Mouse (Mus musculus) ZHBTc4 (cell line): ENCODE data around the gene Sptb.

ENCODE experiments used
- DNase-seq: peaks from one replicate; pipeline ENCODE4 v3.0.0-alpha.2; 2011; ENCODE audit warnings: low read depth, low spot score

Gene Sptb

GRCm38 (mm10) chr12:76545786-76546370 lies 164.5 kb downstream of the Sptb start:
- DNase-seq = no peak

DNA sequence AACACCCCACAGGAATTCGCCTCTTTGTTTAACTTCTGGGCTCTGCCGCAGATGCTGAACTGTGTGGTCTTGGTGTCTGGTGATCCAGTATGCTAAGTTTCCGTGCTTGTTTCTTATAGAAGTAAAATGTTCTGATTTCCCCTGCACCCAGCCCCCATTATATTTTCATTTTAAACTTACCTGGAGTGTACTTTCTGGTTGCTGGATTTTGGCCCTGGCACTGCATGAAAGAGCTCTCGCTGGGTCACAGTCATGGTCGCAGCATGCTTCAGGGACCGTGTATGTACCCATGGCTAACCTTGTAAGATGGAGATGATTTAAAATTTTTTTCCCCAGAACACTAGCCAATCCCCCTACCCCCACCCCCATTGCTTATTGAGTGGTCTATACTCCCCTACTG lies 168.5 kb downstream of the Sptb start:
- DNase-seq = no peak

DNA sequence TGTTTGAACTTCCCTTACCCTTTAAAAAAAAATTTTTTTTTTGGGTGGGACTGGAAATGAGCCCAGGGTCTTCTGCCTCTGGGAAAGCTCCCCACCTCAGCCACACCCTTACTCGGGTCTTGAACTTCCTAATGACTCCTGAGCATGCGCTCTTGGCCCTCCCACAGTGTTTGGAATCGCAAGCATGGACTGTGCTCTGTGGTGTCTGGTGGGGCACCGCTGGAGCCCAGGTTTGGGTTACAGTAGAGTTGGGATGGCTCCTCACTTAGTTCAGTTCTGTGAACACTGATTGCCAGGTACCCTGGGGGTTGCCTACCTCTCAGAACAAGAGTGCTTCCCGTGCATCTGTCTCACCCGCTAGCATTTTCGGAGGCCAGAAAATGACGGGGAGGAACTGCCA lies 168.9 kb downstream of the Sptb start:
- DNase-seq = peak; percentile 65

DNA sequence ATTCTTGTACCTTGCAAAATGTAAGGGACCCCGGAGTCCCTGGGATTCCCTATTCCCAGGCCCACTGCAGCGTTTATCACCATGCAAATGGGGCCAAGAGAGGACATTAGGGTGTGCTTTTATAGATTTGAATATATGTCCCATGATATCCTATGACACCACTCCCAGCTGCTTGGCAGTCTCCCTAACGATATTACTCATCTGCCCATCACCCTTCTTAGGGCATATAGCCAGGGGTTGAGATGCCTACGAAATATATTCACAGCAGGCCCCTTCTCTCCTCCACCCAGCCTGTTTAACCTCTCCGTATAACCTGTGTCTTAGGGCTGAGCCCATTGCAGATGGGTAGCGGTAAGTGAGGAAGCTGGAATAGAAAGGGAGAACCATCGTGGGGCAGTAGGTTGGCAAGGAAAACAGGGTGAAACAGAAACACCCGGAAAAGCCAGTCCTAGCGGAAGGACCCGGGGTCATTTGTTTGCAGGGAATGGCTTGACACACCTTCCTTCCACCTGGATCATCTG lies 169.6 kb downstream of the Sptb start:
- no peak for DNase-seq

GRCm38 (mm10) chr12:76540169-76540568 lies 170.2 kb downstream of the Sptb start:
- no peak for DNase-seq

- DNase-seq = no peak
Measured at GRCm38 (mm10) chr12:76537434-76537833, 172.9 kb downstream of the Sptb start.

DNA sequence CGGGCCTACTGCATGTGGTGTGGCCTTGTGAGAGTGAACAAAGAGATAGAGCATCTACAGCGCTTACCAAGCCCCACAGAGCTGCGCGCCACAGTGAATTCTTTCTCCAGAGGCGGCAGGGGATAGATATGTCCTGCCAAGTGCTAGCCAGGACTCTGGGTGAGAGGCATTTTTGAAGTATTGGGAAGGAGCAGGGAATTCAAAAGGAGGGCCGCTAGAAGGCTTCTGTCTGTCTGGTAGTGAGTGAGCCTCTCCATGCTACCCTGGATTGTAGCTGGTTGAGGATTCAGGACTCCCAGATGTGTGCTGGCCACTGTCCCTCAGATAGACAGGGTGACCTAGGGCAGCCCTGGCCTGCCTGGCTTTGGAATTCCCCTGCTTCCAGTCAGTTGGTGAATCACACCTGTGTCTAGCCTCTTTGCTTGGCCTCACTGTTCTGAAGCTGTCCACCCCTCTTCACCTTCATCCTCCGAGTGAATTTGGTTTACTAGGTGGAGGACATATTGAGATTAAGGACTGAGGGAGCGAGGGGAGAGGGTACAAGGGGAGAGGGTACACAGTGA lies 173.7 kb downstream of the Sptb start:
- DNase-seq = no peak

DNA sequence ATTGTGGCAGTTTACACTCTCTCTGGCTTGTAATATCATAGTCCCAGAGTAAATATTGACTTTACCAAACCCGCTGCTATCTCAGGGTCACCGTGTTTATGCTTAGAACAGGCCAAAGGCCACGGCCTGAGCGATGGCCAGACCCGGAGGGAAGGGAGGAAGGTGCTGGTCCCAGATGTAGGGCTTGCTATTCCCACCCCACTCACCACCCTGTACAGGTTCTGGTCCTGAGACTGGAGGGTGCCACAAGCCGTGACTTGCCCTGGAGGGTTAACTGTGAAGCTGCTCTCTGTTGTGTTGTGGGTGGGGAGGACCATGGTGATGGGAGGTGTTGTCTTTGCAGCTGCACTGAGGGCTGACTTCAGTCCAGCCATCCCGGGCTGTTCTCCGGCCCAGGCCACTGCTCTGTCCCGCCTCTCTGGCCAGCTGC lies 174.9 kb downstream of the Sptb start:
- no peak for DNase-seq

DNA sequence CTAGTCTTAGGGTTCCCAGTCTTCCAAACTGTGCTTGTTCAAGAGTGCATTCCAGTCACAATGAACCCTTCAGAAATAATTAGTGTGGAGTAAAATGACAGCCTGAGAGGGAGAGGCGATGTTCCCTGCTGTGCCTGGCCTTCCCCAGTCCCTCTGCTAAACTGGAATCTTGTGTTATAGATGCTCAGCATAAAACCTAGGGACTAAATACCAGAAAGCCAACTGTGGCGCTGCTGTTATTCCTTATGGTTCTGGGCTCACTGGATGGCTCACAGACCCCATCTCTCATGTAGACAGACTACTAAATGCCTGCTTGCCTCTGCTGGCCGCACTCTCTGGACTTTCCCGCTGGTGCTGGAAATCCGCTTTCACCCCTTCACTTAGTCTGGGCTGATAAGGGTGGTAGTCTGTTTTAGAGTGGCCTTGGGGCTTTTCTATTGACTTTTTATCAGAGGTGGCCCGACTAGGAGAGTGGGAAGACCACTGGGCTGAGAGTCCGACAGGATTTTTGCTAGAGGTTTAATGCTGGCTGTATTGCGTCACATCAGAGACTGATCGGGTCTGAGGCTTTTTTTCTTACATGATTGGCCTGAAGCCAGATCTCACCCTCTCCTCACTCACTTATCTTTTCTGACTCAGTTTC lies 175.6 kb downstream of the Sptb start:
- peak; percentile 36 for DNase-seq

GRCm38 (mm10) chr12:76534233-76534632 lies 176.1 kb downstream of the Sptb start:
- peak; percentile 53 for DNase-seq

DNA sequence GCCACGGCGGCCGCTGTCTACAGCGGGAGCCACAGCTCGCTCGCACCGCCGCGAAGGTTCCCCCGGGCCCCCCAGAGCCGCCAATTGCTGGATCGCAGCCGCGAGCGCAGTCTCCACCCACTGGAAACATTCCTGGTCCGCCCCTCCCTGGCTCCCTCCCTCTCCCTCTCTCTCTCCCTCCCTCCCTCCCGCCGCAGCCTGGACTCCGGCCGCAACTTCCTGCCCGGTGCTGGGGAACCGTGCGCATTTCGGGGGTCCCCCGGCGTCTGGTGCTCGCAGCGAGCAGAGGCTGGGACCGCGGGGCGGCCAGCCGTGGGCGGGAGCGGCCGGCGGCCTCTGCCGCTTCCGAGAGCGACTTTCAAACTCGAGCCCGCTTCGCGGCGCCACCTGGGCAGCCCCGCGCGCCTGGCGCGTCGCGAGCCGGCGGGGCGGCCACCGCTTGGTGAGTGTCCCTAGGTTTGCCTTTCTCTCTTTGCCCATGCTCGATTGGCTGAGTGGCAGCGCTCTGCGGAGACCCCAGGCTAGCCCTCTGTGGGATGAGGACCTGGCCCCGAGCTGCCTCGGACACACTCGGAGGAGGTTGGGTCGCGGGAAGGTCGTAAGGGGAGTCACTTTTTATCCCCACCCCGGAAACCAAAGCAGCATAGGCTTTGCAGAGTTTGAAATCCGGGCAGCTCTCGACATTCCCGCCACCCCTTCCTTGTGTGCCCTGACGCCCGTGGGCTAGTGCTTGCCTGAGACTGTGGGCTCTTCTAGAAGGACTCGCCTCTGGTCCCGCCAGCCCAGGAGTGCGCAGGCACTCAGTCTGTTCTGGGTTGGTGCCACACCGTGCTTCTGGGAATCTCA lies 176.7 kb downstream of the Sptb start:
- DNase-seq = peak; percentile 92

DNA sequence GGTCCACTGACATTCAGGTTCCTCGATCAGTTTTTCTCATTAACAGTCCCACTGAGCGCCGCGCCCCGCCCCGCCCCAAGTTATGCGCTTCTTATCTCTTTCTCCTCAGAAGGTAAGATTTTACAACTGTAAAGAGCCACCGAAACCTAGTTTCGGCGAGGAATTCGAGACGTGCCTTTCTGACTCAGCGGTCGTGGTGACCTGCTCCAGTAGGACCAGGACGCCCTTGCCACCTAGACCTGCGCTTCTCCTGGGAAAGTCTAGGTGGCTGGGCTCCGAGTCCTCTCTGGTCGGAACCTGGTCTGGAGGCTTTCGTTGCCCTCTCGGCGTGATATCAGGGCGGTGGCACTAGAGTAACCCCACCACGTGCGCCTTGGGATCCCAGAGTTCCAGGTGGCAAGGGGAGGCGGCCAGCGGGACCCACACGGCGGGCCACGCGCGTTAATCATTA lies 177.4 kb downstream of the Sptb start:
- DNase-seq = peak; percentile 74

GRCm38 (mm10) chr12:76531986-76532925 lies 178.1 kb downstream of the Sptb start:
- DNase-seq = peak; percentile 90

GRCm38 (mm10) chr12:76530580-76531139 lies 179.7 kb downstream of the Sptb start, which contains the start of gene Plekhg3:
TSS of gene Plekhg3 (plus strand) at chr12:76530891.
- no peak for DNase-seq
